11 mouse cellular contexts compared by ENCODE assay signal in genomic region chr1:118776594-118777441, GRCm38 (mm10).
DNase-seq lines count a peak whose midpoint lies in the region; ATAC-seq lines count a peak whose summit lies in the region.
"Had no signal": no experiment of that assay in that cellular context is flagged by ENCODE, and none has a peak within 500 bp of the region (broad histone marks: within the 10 kb centered on the region; RNA-seq: fewer than 3 reads in every experiment).

No protein-coding gene starts in this region.

- peaks cover 17% of the 10 kb centered on the region for H3K4me1 ChIP-seq in forebrain, embryonic 12.5 days
- H3K4me1 ChIP-seq: liver, embryonic 15.5 days had no signal

- WGBS in forebrain, embryonic 12.5 days = 25% methylated on average over 10 of the region's 10 CpGs

- H3K27ac ChIP-seq in forebrain, embryonic 12.5 days = peak overlapping the region; percentile 88
- H3K27ac ChIP-seq: liver, embryonic 15.5 days had no signal

- H3K9ac ChIP-seq in forebrain, embryonic 12.5 days = no peak overlapping the region
- H3K9ac ChIP-seq: liver, embryonic 15.5 days had no signal

- no peak overlapping the region for H3K4me3 ChIP-seq in forebrain, embryonic 12.5 days (replicated peaks)
- H3K4me3 ChIP-seq: liver, embryonic 15.5 days had no signal

- peaks cover 14% of the 10 kb centered on the region for H3K27me3 ChIP-seq in forebrain, embryonic 12.5 days
- H3K27me3 ChIP-seq: liver, embryonic 15.5 days had no signal

- H3K9me3 ChIP-seq in forebrain, embryonic 12.5 days = no peaks in the 10 kb centered on the region
- H3K9me3 ChIP-seq: liver, embryonic 15.5 days had no signal

- peak overlapping the region; percentile 29 for H3K4me2 ChIP-seq in forebrain, embryonic 12.5 days
- H3K4me2 ChIP-seq: liver, embryonic 15.5 days had no signal

- peak; percentile 89 for ATAC-seq in frontal cortex, adult (ENCODE audit: low TSS enrichment)
- ATAC-seq in forebrain, embryonic 12.5 days (ENCODE audit: low FRiP score) = peak; percentile 93

- DNase-seq in frontal cortex, postnatal 36 days (ENCODE audit: low spot score in 2 of 2) = no peak
- DNase-seq in ES-CJ7 (ENCODE audit: low read depth, low spot score) (peak; percentile 73), liver (no peak)
- DNase-seq in mesoderm, embryonic 11.5 days (ENCODE audit: low read depth, low spot score) = peak; percentile 78
- no peak for DNase-seq in gastrocnemius, adult 18-20 months (ENCODE audit: low spot score)
- DNase-seq in spleen, adult 12 weeks (ENCODE audit: low spot score) = no peak
- DNase-seq: adrenal gland, postnatal 14 days; thymus, postnatal 4 days had no signal

- H3K36me3 ChIP-seq in forebrain, embryonic 12.5 days (replicated peaks) = no peaks in the 10 kb centered on the region
- H3K36me3 ChIP-seq: liver, embryonic 15.5 days had no signal

Comparison
In these comparisons a context has a peak if more than half of its experiments do, and no peak if none do; other contexts are left out.
1. DNase-seq: peak in ES-CJ7 (single experiment) and mesoderm, embryonic 11.5 days (single experiment); none in frontal cortex, postnatal 36 days (0 of 2), gastrocnemius, adult 18-20 months (single experiment), spleen, adult 12 weeks (single experiment) and liver (single experiment).